Mouse (Mus musculus) intestine, embryonic 15.5 days (tissue): ENCODE results near the gene Cabin1. TPM values are rescaled to one million over a fixed set of nuclear protein-coding genes. Genes with fewer than 3 reads are reported as not detected.
A peak's percentile ranks its signal among the peaks of the same experiment; 100 is the strongest.

Experiments
- ATAC-seq: fragments of 200-750 bp; cut with Nextera tagmentation; 2 replicates; pipeline ENCODE4 v1.8.0; 2017; ENCODE audit warnings: moderate TSS enrichment, moderate library complexity
- H3K27ac ChIP-seq: fragments of 300-500 bp; sonication (generic); 2 replicates; pipeline ENCODE4 v1.5.1; 2015; ENCODE audit warnings: mild to moderate bottlenecking, inconsistent platforms
- H3K27me3 ChIP-seq: fragments of 300-500 bp; sonication (generic); replicated peaks from 2 replicates; pipeline ENCODE4 v1.6.1; 2015; ENCODE audit warnings: inconsistent platforms
- H3K36me3 ChIP-seq: fragments of 300-500 bp; sonication (generic); 2 replicates; pipeline ENCODE4 v1.6.1; 2015; ENCODE audit warnings: inconsistent platforms
- H3K4me1 ChIP-seq: fragments of 300-500 bp; sonication (generic); replicated peaks from 2 replicates; pipeline ENCODE4 v1.6.1; 2015; ENCODE audit warnings: inconsistent platforms
- H3K4me2 ChIP-seq: fragments of 300-500 bp; sonication (generic); replicated peaks from 2 replicates; pipeline ENCODE4 v1.6.1; 2015; ENCODE audit warnings: mild to moderate bottlenecking, inconsistent platforms
- H3K4me3 ChIP-seq: fragments of 300-500 bp; sonication (generic); replicated peaks from 2 replicates; pipeline ENCODE4 v1.5.1; 2015; ENCODE audit warnings: inconsistent platforms
- H3K9ac ChIP-seq: fragments of 300-500 bp; sonication (generic); 2 replicates; pipeline ENCODE4 v1.6.1; 2015; ENCODE audit warnings: inconsistent platforms
- H3K9me3 ChIP-seq: fragments of 300-500 bp; sonication (generic); 2 replicates; pipeline ENCODE4 v1.6.1; 2016; ENCODE audit warnings: inconsistent platforms
- WGBS: fragments of 180-500 bp; shearing (Covaris S2); methylation state at CpG from one replicate; pipeline ENCODE4 v1.1.7; 2015; 5-methylcytosine and 5-hydroxymethylcytosine counted together
- polyA plus RNA-seq: library from polyadenylated mRNA; unstranded; fragments of >200 nt; fragmentation: Nextera tagmentation; extraction: Ambion mirVana; gene quantifications from 2 replicates; pipeline ENCODE4 v1.2.1, GENCODE M21; 2015

Gene Cabin1
- polyA plus RNA-seq, 1 experiment from 2014 or later = 32.6 TPM

DNA sequence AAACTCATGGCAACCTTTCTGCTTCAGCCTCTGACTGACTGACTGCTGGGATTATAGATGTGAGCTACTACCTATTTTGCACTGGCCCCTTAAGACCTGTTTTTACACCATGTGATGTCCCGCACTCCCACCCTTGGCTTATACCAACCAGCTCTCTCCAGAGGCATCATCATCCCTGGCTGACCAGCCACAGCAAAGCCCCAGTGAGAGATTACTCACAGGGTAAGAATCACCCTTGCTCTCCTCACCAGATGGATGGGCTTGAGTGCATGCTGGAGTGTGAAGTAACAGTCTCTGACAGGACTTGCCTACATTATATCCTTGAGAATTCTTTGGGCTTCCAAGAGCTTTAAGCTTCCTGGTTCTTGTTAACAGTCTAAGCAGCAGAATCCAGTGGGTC is 94.2 kb downstream of the Cabin1 start:
- ATAC-seq = no peak
- H3K9me3 ChIP-seq = no peaks in the 10 kb centered on the region
- no peak overlapping the region for H3K27ac ChIP-seq
- no peak overlapping the region for H3K9ac ChIP-seq
- peaks cover 11% of the 10 kb centered on the region; the same call in 1 of the 2 replicates for H3K36me3 ChIP-seq
- H3K4me2 ChIP-seq = no peak overlapping the region
- WGBS = 100% methylated on average over 1 of the region's 1 CpGs
- H3K4me3 ChIP-seq = no peak overlapping the region
- peaks cover 14% of the 10 kb centered on the region for H3K4me1 ChIP-seq
- H3K27me3 ChIP-seq = no peaks in the 10 kb centered on the region

DNA sequence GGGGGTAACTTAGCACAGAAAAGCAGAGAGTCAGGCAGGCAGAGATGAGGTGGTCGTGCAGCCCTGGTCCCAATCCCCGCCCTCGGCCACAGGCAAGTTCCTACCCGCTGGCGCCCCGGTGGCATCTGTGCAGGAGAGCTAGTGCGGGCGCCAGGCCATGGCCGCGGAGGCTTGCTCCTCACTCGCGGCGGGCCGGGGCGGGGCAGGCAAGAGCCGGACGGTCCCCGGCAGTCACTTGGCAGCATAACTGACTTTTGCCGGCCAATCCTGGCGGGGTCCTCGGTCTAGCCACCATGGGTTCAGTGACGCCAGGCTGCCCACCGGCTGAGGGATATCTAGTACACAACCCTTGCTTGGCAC is 96.2 kb downstream of the Cabin1 start:
- Histone ChIP-seq H3K4me1 (peaks cover 14% of the 10 kb centered on the region), H3K9me3 (no peaks in the 10 kb centered on the region), H3K27me3 (no peaks in the 10 kb centered on the region), H3K4me3 (peak overlapping the region; percentile 63), H3K9ac (peak overlapping the region; percentile 76), H3K36me3 (peaks cover 11% of the 10 kb centered on the region; the same call in 1 of the 2 replicates), H3K4me2 (peak overlapping the region; percentile 92), H3K27ac (peak overlapping the region; percentile 82)
- under 1% methylated on average over 23 of the region's 23 CpGs for WGBS
- ATAC-seq = peak; percentile 83

DNA sequence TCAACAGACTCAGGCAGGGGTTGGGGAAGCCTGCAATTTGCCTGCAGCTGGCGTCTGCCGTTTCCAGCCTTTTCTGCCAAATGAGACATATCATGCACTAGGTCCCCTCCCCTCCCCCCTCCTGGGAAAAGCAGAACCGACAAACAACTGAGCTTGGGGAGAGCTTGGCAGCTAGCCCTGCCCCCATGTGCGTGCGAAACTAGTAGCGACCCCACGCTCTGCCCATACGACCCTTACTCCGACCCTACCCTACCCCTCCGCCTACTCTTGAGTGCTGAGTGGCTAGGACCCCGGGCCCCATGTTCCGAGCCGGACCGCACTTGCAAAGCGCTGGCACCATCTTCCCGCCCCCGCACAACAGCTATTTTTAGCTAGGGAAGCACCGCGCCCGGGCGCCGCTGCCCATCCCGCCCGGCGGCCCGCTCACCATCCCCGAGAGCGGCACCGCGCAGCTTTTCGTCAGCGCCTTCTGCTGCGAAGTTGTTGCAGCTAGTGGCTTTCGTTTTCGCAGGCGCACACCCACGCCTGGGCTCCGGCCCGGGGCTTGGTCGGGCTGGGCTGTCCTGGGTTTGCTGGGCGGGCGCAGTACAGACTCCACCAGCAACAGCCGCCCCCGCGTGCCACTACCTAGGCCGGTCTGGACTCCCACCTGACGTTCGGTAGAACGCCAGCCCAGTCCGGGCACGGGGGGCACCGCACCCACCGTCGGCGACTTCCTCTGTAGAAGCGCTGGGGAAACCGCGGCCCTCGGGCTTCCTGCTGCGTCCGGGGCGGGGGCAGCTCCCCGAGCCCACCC is 96.8 kb downstream of the Cabin1 start:
- peak overlapping the region; percentile 82 for H3K27ac ChIP-seq
- peak overlapping the region; percentile 92 for H3K4me2 ChIP-seq
- peaks cover 14% of the 10 kb centered on the region for H3K36me3 ChIP-seq
- no peaks in the 10 kb centered on the region for H3K27me3 ChIP-seq
- 1% methylated on average over 63 of the region's 63 CpGs for WGBS
- peak overlapping the region; percentile 63 for H3K4me3 ChIP-seq
- H3K4me1 ChIP-seq = peaks cover 14% of the 10 kb centered on the region
- peak overlapping the region; percentile 76 for H3K9ac ChIP-seq
- H3K9me3 ChIP-seq = no peaks in the 10 kb centered on the region
- ATAC-seq = peak; percentile 88

GRCm38 (mm10) chr10:75666451-75667030 is 97.6 kb downstream of the Cabin1 start:
- Histone ChIP-seq H3K27ac (peak overlapping the region; percentile 82), H3K4me3 (peak overlapping the region; percentile 63), H3K27me3 (no peaks in the 10 kb centered on the region), H3K9ac (peak overlapping the region; percentile 76), H3K36me3 (peaks cover 21% of the 10 kb centered on the region), H3K4me1 (peaks cover 14% of the 10 kb centered on the region), H3K9me3 (no peaks in the 10 kb centered on the region), H3K4me2 (peak overlapping the region; percentile 92)
- ATAC-seq = no peak
- 50% methylated on average over 4 of the region's 4 CpGs for WGBS

- peaks cover 14% of the 10 kb centered on the region for H3K4me1 ChIP-seq
- WGBS = 92% methylated on average over 6 of the region's 6 CpGs
- no peaks in the 10 kb centered on the region for H3K9me3 ChIP-seq
- peaks cover 25% of the 10 kb centered on the region; the same call in 1 of the 2 replicates for H3K36me3 ChIP-seq
- no peak overlapping the region for H3K4me2 ChIP-seq
- no peaks in the 10 kb centered on the region for H3K27me3 ChIP-seq
- H3K9ac ChIP-seq = no peak overlapping the region
- no peak for ATAC-seq
- H3K4me3 ChIP-seq = no peak overlapping the region
- no peak overlapping the region for H3K27ac ChIP-seq
Measured at GRCm38 (mm10) chr10:75664673-75665270, 99.4 kb downstream of the Cabin1 start.

DNA sequence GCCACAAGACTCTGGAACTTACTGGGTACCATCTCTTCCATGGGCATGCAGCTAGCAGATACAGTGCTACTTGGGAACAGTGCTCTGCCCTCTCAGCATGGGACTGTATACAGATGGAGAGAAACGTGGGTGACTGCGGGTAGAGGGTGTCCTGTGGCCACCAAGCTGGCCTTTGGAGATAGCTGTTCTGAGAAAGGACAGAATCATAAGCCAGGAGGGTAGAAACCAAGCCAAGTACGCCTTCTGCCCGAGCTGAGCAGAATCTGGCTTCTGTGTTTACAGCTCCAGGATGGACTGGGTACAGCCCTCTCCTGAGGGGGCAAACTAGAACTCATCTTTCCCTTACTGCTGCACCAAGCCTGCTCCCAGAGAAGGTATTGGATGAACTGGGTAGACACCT is 101.6 kb downstream of the Cabin1 start:
- Histone ChIP-seq H3K27me3 (no peaks in the 10 kb centered on the region), H3K4me2 (no peak overlapping the region), H3K36me3 (peaks cover 31% of the 10 kb centered on the region), H3K4me3 (no peak overlapping the region), H3K9ac (no peak overlapping the region), H3K9me3 (no peaks in the 10 kb centered on the region), H3K4me1 (peaks cover 10% of the 10 kb centered on the region), H3K27ac (no peak overlapping the region)
- WGBS = 93% methylated on average over 4 of the region's 4 CpGs
- no peak for ATAC-seq

GRCm38 (mm10) chr10:75661876-75662275 is 102.3 kb downstream of the Cabin1 start:
- Histone ChIP-seq H3K27ac (no peak overlapping the region), H3K9ac (no peak overlapping the region), H3K9me3 (no peaks in the 10 kb centered on the region), H3K4me3 (no peak overlapping the region), H3K27me3 (no peaks in the 10 kb centered on the region), H3K4me2 (no peak overlapping the region), H3K4me1 (peaks cover 10% of the 10 kb centered on the region), H3K36me3 (peaks cover 38% of the 10 kb centered on the region)
- 85% methylated on average over 3 of the region's 3 CpGs for WGBS
- no peak for ATAC-seq

GRCm38 (mm10) chr10:75661381-75661780 is 102.8 kb downstream of the Cabin1 start:
- H3K4me3 ChIP-seq = no peak overlapping the region
- 74% methylated on average over 6 of the region's 6 CpGs for WGBS
- H3K9ac ChIP-seq = no peak overlapping the region
- ATAC-seq = no peak
- no peak overlapping the region for H3K4me2 ChIP-seq
- no peak overlapping the region for H3K27ac ChIP-seq
- peaks cover 41% of the 10 kb centered on the region for H3K36me3 ChIP-seq
- peaks cover 5% of the 10 kb centered on the region for H3K4me1 ChIP-seq
- no peaks in the 10 kb centered on the region for H3K9me3 ChIP-seq
- no peaks in the 10 kb centered on the region for H3K27me3 ChIP-seq

GRCm38 (mm10) chr10:75657772-75658171 is 106.4 kb downstream of the Cabin1 start:
- Histone ChIP-seq H3K4me1 (no peaks in the 10 kb centered on the region), H3K4me2 (no peak overlapping the region), H3K9me3 (no peaks in the 10 kb centered on the region), H3K27ac (no peak overlapping the region), H3K4me3 (no peak overlapping the region), H3K9ac (no peak overlapping the region), H3K27me3 (no peaks in the 10 kb centered on the region), H3K36me3 (peaks cover 49% of the 10 kb centered on the region)
- ATAC-seq = no peak
- 94% methylated on average over 7 of the region's 7 CpGs for WGBS

DNA sequence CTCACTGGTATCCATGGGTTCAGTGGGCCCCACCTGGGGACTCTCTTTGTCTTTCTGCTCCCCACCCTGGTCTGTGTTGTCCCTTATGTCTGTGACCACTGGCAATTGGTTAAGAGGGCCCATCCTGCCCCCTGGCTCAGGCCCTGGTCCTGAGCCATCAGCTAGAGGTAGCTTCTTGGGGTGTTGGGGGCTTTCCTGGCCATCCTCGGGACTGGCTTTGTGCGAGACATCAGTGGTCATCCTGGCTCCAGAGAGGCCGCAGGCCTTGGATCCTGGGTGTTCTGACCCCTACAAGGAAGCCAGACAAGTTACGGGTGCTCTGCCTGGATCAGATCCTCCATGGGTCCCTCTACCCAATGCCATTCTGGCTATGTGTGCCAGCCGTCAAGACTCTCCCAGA is 107.0 kb downstream of the Cabin1 start:
- WGBS = 97% methylated on average over 5 of the region's 5 CpGs
- no peak overlapping the region for H3K4me2 ChIP-seq

GRCm38 (mm10) chr10:75654053-75654452 is 110.1 kb downstream of the Cabin1 start:
- Histone ChIP-seq H3K27me3 (no peaks in the 10 kb centered on the region), H3K9me3 (no peaks in the 10 kb centered on the region), H3K4me3 (no peak overlapping the region), H3K36me3 (peaks cover 41% of the 10 kb centered on the region), H3K4me2 (no peak overlapping the region), H3K4me1 (no peaks in the 10 kb centered on the region; the same call in 1 of the 2 replicates), H3K27ac (no peak overlapping the region), H3K9ac (no peak overlapping the region)
- ATAC-seq = no peak
- 86% methylated on average over 4 of the region's 4 CpGs for WGBS

More for the DNA sequence above, 107.0 kb downstream of the Cabin1 start:
- Histone ChIP-seq H3K9ac (no peak overlapping the region), H3K9me3 (no peaks in the 10 kb centered on the region), H3K36me3 (peaks cover 50% of the 10 kb centered on the region), H3K27ac (no peak overlapping the region), H3K27me3 (no peaks in the 10 kb centered on the region), H3K4me3 (no peak overlapping the region), H3K4me1 (no peaks in the 10 kb centered on the region)
- no peak for ATAC-seq

- 91% methylated on average over 16 of the region's 16 CpGs for WGBS
- ATAC-seq = no peak
- no peaks in the 10 kb centered on the region for H3K27me3 ChIP-seq
- no peak overlapping the region for H3K4me2 ChIP-seq
- H3K4me3 ChIP-seq = no peak overlapping the region
- no peak overlapping the region for H3K27ac ChIP-seq
- H3K36me3 ChIP-seq = peaks cover 24% of the 10 kb centered on the region
- no peaks in the 10 kb centered on the region; the same call in 1 of the 2 replicates for H3K4me1 ChIP-seq
- H3K9ac ChIP-seq = no peak overlapping the region
- H3K9me3 ChIP-seq = no peaks in the 10 kb centered on the region
Measured at GRCm38 (mm10) chr10:75651381-75652068, 112.6 kb downstream of the Cabin1 start.
